Mouse (Mus musculus) ES-Bruce4 (cell line): ENCODE results near the gene Nsg2.

Source experiments
- CTCF ChIP-seq: IDR thresholded peaks from one replicate; pipeline ENCODE4 v1.8.1; 2011; ENCODE audit warnings: low read depth, low read length
- EP300 ChIP-seq: IDR thresholded peaks from 2 replicates; pipeline ENCODE4 v1.6.1; 2011; ENCODE audit warnings: low read depth, low read length; ENCODE audit not compliant: insufficient read depth
- POLR2A ChIP-seq: IDR thresholded peaks from one replicate; pipeline ENCODE4 v1.8.1; 2011; ENCODE audit warnings: low read length; ENCODE audit not compliant: insufficient read depth

DNA sequence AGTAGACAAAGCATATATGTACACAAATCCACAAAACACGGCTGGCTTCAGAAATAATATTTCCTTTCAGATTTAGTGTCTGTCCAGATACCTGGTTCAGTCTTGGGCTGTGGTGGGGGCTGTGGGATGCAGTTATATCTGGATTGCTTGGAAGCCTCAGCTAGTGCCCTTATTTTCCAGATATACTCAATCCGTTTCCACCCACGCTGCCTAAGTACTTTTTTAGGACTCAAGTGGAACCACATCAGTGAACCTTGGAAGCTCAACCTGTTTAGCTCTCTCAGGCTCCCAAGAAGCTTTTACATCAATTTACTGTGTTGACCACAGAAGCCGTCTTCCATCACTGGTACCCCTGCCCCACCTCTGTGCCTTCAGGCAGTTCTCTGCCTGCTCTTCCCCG, 35.6 kb downstream of the Nsg2 start:
- TF ChIP-seq CTCF = no peak
- no peak for TF ChIP-seq POLR2A
- no peak for TF ChIP-seq EP300
